Mouse (Mus musculus): ENCODE data around the gene Usp17ld. TPM values are rescaled to one million over a fixed set of nuclear protein-coding genes. Genes with fewer than 3 reads are reported as not detected.
"Not testable (repeated sequence)": the region's sequence is repeated elsewhere in the genome, so short reads cannot be mapped to it uniquely, and the experiment has no call there.

Usp17ld gene
- not detected for total RNA-seq (2021)
- long read RNA-seq, experiment 1: 0 reads
- long read RNA-seq, experiment 2: 0 reads

- DNase-seq: not testable (repeated sequence)
Measured at GRCm38 (mm10) chr7:103252405-103252804, at the start of gene Usp17ld. Usp17ld (minus strand) TSS chr7:103252505.

- DNase-seq: no peak
Measured at GRCm38 (mm10) chr7:103216696-103217095, 35.6 kb downstream of the Usp17ld start, which contains the start of gene Olfr594. Olfr594 (plus strand) TSS chr7:103216996.

- DNase-seq: not testable (repeated sequence)
Measured at GRCm38 (mm10) chr7:103212050-103212449, 40.3 kb downstream of the Usp17ld start.

- no peak for DNase-seq
Measured at GRCm38 (mm10) chr7:103211562-103211961, 40.7 kb downstream of the Usp17ld start, which contains the start of gene Olfr593. Olfr593 (plus strand) TSS chr7:103211862.

Small RNA genes lying within 50 kb of the gene (microRNA-seq; reads per million reads assigned to microRNA genes)
- 0 reads per million in 2 experiments for gene Gm23550
- 0 reads per million in 2 experiments for gene Gm25171

Other genes starting within 250 kb of the Usp17ld start
- gene Olfr582, start 214.5 kb downstream of the Usp17ld start, total RNA-seq (2021): not detected
- gene Olfr583, start 201.2 kb downstream of the Usp17ld start, total RNA-seq (2021): not detected
- not detected for gene Olfr584, start 170.6 kb downstream of the Usp17ld start, total RNA-seq (2021)
- gene Olfr585, start 154.8 kb downstream of the Usp17ld start, total RNA-seq (2021): not detected
- not detected for gene Olfr586, start 126.9 kb downstream of the Usp17ld start, total RNA-seq (2021)
- gene Olfr588-ps1, start 111.6 kb downstream of the Usp17ld start, total RNA-seq (2021): not detected
- gene Olfr589, start 96.1 kb downstream of the Usp17ld start, total RNA-seq (2021): not detected
- gene Olfr591, start 74.2 kb downstream of the Usp17ld start, total RNA-seq (2021): not detected
- gene Olfr592, start 67.7 kb downstream of the Usp17ld start, total RNA-seq (2021): not detected
- gene Olfr593, start 40.6 kb downstream of the Usp17ld start, total RNA-seq (2021): not detected
- gene Olfr594, start 35.5 kb downstream of the Usp17ld start, total RNA-seq (2021): not detected
- gene Olfr596, start 53.1 kb upstream of the Usp17ld start, total RNA-seq (2021): not detected
- gene Olfr597, start 63.8 kb upstream of the Usp17ld start, total RNA-seq (2021): not detected
- gene Olfr598, start 71.1 kb upstream of the Usp17ld start, total RNA-seq (2021): not detected
- gene Olfr599, start 83.4 kb upstream of the Usp17ld start, total RNA-seq (2021): not detected
- not detected for gene Olfr600, start 97.2 kb upstream of the Usp17ld start, total RNA-seq (2021)
- gene Olfr601, start 110.2 kb upstream of the Usp17ld start, total RNA-seq (2021): not detected
- gene Olfr603, start 133.7 kb upstream of the Usp17ld start, total RNA-seq (2021): not detected
- not detected for gene Usp17lc, start 162.6 kb upstream of the Usp17ld start, total RNA-seq (2021)
- gene Olfr605, start 192.9 kb upstream of the Usp17ld start, total RNA-seq (2021): not detected
- not detected for gene Olfr606, start 196.5 kb upstream of the Usp17ld start, total RNA-seq (2021)
- not detected for gene Olfr607, start 211.6 kb upstream of the Usp17ld start, total RNA-seq (2021)
- not detected for gene Olfr608, start 217.4 kb upstream of the Usp17ld start, total RNA-seq (2021)
- gene Olfr609, start 245.6 kb upstream of the Usp17ld start, total RNA-seq (2021): not detected